Mouse (Mus musculus): Measurements from ENCODE around the gene Col7a1. TPM values are rescaled to one million over a fixed set of nuclear protein-coding genes. Genes with fewer than 3 reads are reported as not detected.

Col7a1 gene
- polyA plus RNA-seq, 1 experiment from 2014 or later, result 2.7 TPM

GRCm38 (mm10) chr9:108949967-108950728 lies 3.2 kb upstream of the Col7a1 start:
- Histone ChIP-seq H3K4me3 (no peak overlapping the region), H3K9ac (no peak overlapping the region), H3K4me2 (no peak overlapping the region), H3K27me3 (replicated peaks) (peaks cover 23% of the 10 kb centered on the region), H3K9me3 (no peaks in the 10 kb centered on the region), H3K36me3 (replicated peaks) (peaks cover 51% of the 10 kb centered on the region), H3K27ac (no peak overlapping the region), H3K4me1 (no peaks in the 10 kb centered on the region)
- 84% methylated on average over 9 of the region's 9 CpGs for WGBS
- no peak for ATAC-seq (replicated peaks)

- no peak overlapping the region for H3K27ac ChIP-seq
- no peak overlapping the region for H3K4me3 ChIP-seq
- H3K9me3 ChIP-seq, result no peaks in the 10 kb centered on the region
- no peak for ATAC-seq (replicated peaks)
- H3K36me3 ChIP-seq (replicated peaks), result peaks cover 4% of the 10 kb centered on the region; the same call in 1 of the 2 replicates
- H3K4me1 ChIP-seq, result no peaks in the 10 kb centered on the region
- H3K27me3 ChIP-seq (replicated peaks), result peaks cover 23% of the 10 kb centered on the region
- no peak overlapping the region for H3K9ac ChIP-seq
- 93% methylated on average over 11 of the region's 11 CpGs for WGBS
- H3K4me2 ChIP-seq, result no peak overlapping the region
Measured at GRCm38 (mm10) chr9:108955241-108955640, 1.9 kb downstream of the Col7a1 start.

- no peaks in the 10 kb centered on the region for H3K36me3 ChIP-seq (replicated peaks)
- ATAC-seq (replicated peaks), result no peak
- H3K9me3 ChIP-seq, result no peaks in the 10 kb centered on the region
- no peak overlapping the region for H3K4me3 ChIP-seq
- H3K9ac ChIP-seq, result no peak overlapping the region
- WGBS, result 90% methylated on average over 11 of the region's 11 CpGs
- H3K27ac ChIP-seq, result no peak overlapping the region
- H3K4me2 ChIP-seq, result no peak overlapping the region
- H3K4me1 ChIP-seq, result no peaks in the 10 kb centered on the region
- peaks cover 23% of the 10 kb centered on the region for H3K27me3 ChIP-seq (replicated peaks)
Measured at GRCm38 (mm10) chr9:108955846-108956245, 2.5 kb downstream of the Col7a1 start.

- Histone ChIP-seq H3K36me3 (replicated peaks) (no peaks in the 10 kb centered on the region), H3K9ac (no peak overlapping the region), H3K4me3 (no peak overlapping the region), H3K27ac (no peak overlapping the region), H3K4me2 (no peak overlapping the region), H3K4me1 (no peaks in the 10 kb centered on the region), H3K9me3 (no peaks in the 10 kb centered on the region), H3K27me3 (replicated peaks) (no peaks in the 10 kb centered on the region)
- 81% methylated on average over 3 of the region's 3 CpGs for WGBS
- ATAC-seq (replicated peaks), result no peak
Measured at GRCm38 (mm10) chr9:108963577-108963976, 10.2 kb downstream of the Col7a1 start.

- Histone ChIP-seq H3K9me3 (no peaks in the 10 kb centered on the region), H3K27me3 (replicated peaks) (no peaks in the 10 kb centered on the region), H3K4me1 (no peaks in the 10 kb centered on the region), H3K36me3 (replicated peaks) (no peaks in the 10 kb centered on the region), H3K27ac (no peak overlapping the region), H3K4me2 (no peak overlapping the region), H3K9ac (no peak overlapping the region), H3K4me3 (no peak overlapping the region)
- ATAC-seq (replicated peaks), result no peak
- 83% methylated on average over 6 of the region's 6 CpGs for WGBS
Measured at GRCm38 (mm10) chr9:108964338-108964737, 11.0 kb downstream of the Col7a1 start.

GRCm38 (mm10) chr9:108970623-108971022 lies 17.2 kb downstream of the Col7a1 start:
- no peak overlapping the region for H3K27ac ChIP-seq
- no peak overlapping the region for H3K4me3 ChIP-seq
- ATAC-seq (replicated peaks), result no peak
- H3K9me3 ChIP-seq, result no peaks in the 10 kb centered on the region
- H3K27me3 ChIP-seq (replicated peaks), result no peaks in the 10 kb centered on the region
- no peaks in the 10 kb centered on the region for H3K4me1 ChIP-seq
- H3K36me3 ChIP-seq (replicated peaks), result no peaks in the 10 kb centered on the region
- H3K4me2 ChIP-seq, result no peak overlapping the region
- H3K9ac ChIP-seq, result no peak overlapping the region
- 88% methylated on average over 8 of the region's 8 CpGs for WGBS

- Histone ChIP-seq H3K4me3 (no peak overlapping the region), H3K9me3 (no peaks in the 10 kb centered on the region), H3K4me1 (no peaks in the 10 kb centered on the region), H3K4me2 (no peak overlapping the region), H3K27ac (no peak overlapping the region), H3K27me3 (replicated peaks) (no peaks in the 10 kb centered on the region), H3K9ac (no peak overlapping the region), H3K36me3 (replicated peaks) (no peaks in the 10 kb centered on the region)
- 81% methylated on average over 9 of the region's 9 CpGs for WGBS
- no peak for ATAC-seq (replicated peaks)
Measured at GRCm38 (mm10) chr9:108976483-108976882, 23.1 kb downstream of the Col7a1 start.

GRCm38 (mm10) chr9:108977966-108978365 lies 24.6 kb downstream of the Col7a1 start:
- no peaks in the 10 kb centered on the region for H3K36me3 ChIP-seq (replicated peaks)
- no peaks in the 10 kb centered on the region for H3K4me1 ChIP-seq
- H3K9me3 ChIP-seq, result no peaks in the 10 kb centered on the region
- whole genome bisulfite sequencing, result 81% methylated on average over 7 of the region's 7 CpGs
- ATAC-seq (replicated peaks), result no peak
- no peak overlapping the region for H3K4me3 ChIP-seq
- H3K27ac ChIP-seq, result no peak overlapping the region
- H3K4me2 ChIP-seq, result no peak overlapping the region
- H3K9ac ChIP-seq, result no peak overlapping the region
- no peaks in the 10 kb centered on the region for H3K27me3 ChIP-seq (replicated peaks)

- 86% methylated on average over 8 of the region's 8 CpGs for WGBS
- Histone ChIP-seq H3K36me3 (replicated peaks) (no peaks in the 10 kb centered on the region), H3K4me2 (no peak overlapping the region), H3K4me1 (no peaks in the 10 kb centered on the region), H3K4me3 (no peak overlapping the region), H3K27me3 (replicated peaks) (no peaks in the 10 kb centered on the region), H3K9ac (no peak overlapping the region), H3K27ac (no peak overlapping the region), H3K9me3 (no peaks in the 10 kb centered on the region)
- ATAC-seq (replicated peaks), result no peak
Measured at GRCm38 (mm10) chr9:108982498-108982897, 29.1 kb downstream of the Col7a1 start.

GRCm38 (mm10) chr9:108983209-108983608 lies 29.8 kb downstream of the Col7a1 start:
- Histone ChIP-seq H3K9ac (no peak overlapping the region), H3K27ac (no peak overlapping the region), H3K4me3 (no peak overlapping the region), H3K4me2 (no peak overlapping the region), H3K9me3 (no peaks in the 10 kb centered on the region), H3K36me3 (replicated peaks) (no peaks in the 10 kb centered on the region), H3K4me1 (no peaks in the 10 kb centered on the region), H3K27me3 (replicated peaks) (no peaks in the 10 kb centered on the region)
- 84% methylated on average over 9 of the region's 9 CpGs for WGBS
- ATAC-seq (replicated peaks), result no peak

- 83% methylated on average over 4 of the region's 4 CpGs for WGBS
- Histone ChIP-seq H3K9ac (no peak within 1 kb of the TSS), H3K4me2 (no peak within 1 kb of the TSS), H3K4me1 (peaks cover 2% of the 10 kb centered on the region; the same call in 1 of the 2 replicates), H3K36me3 (replicated peaks) (no peaks in the 10 kb centered on the region), H3K9me3 (no peaks in the 10 kb centered on the region), H3K4me3 (no peak within 1 kb of the TSS), H3K27me3 (replicated peaks) (no peaks in the 10 kb centered on the region), H3K27ac (no peak within 1 kb of the TSS)
- ATAC-seq (replicated peaks), result no peak
Measured at GRCm38 (mm10) chr9:108985710-108986109, 32.3 kb downstream of the Col7a1 start, which contains the start of gene Ucn2. TSS of gene Ucn2 (plus strand) at chr9:108986010.

GRCm38 (mm10) chr9:108987704-108988350 lies 34.4 kb downstream of the Col7a1 start:
- ATAC-seq (replicated peaks), result no peak
- Histone ChIP-seq H3K4me2 (no peak overlapping the region), H3K9me3 (no peaks in the 10 kb centered on the region), H3K4me3 (no peak overlapping the region), H3K36me3 (replicated peaks) (no peaks in the 10 kb centered on the region), H3K9ac (no peak overlapping the region), H3K27me3 (replicated peaks) (no peaks in the 10 kb centered on the region), H3K27ac (no peak overlapping the region), H3K4me1 (peaks cover 14% of the 10 kb centered on the region)
- 22% methylated on average over 15 of the region's 15 CpGs for WGBS

Measured in midbrain, embryonic 15.5 days (tissue).